Mouse (Mus musculus): ENCODE results near the gene Kctd5. TPM values are rescaled to one million over a fixed set of nuclear protein-coding genes. Genes with fewer than 3 reads are reported as not detected.

The Kctd5 gene
- polyA plus RNA-seq, 1 experiment from 2014 or later, result 82.8 TPM

DNA sequence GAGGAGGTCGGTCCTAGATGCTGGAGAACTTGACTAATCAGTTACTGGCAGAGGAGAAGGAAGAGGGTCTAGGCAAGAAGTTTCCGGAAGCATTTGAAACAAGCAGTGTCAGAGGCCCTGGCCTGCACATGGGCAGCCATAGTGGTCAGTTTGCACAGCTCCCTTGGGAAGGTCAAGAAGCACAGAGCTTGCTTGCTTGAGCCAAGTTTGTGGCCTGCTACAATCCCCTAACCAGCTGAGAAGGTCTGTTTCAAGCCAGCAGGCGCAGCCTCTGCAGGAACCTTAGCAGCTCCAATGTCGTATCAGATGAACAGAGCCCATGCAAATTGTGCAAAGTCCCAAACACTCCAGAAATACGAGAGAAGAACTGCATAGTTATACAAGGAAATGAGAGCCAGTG lies 25.2 kb downstream of the Kctd5 start:
- Histone ChIP-seq H3K27me3 (ENCODE audit: control insufficient read depth, insufficient read depth, low read length) (no peaks in the 10 kb centered on the region), H3K27ac (ENCODE audit: low read depth, low read length) (no peak overlapping the region), H3K36me3 (ENCODE audit: control insufficient read depth, insufficient read depth, low read length) (peaks cover 5% of the 10 kb centered on the region; the same call in 1 of the 2 replicates), H3K9ac (ENCODE audit: low read length) (no peak overlapping the region), H3K9me3 (ENCODE audit: control insufficient read depth, low read length) (no peaks in the 10 kb centered on the region), H3K4me2 (ENCODE audit: low read depth, low read length, severe bottlenecking) (no peak overlapping the region), H3K4me3 (ENCODE audit: low read depth, low read length) (no peak overlapping the region), H3K4me1 (replicated peaks; ENCODE audit: control insufficient read depth, insufficient read depth, low read length) (no peaks in the 10 kb centered on the region)
- ATAC-seq (replicated peaks; ENCODE audit: low FRiP score) (no peak), DNase-seq (ENCODE audit: low spot score) (no peak)
- WGBS, result 89% methylated on average over 5 of the region's 5 CpGs

DNA sequence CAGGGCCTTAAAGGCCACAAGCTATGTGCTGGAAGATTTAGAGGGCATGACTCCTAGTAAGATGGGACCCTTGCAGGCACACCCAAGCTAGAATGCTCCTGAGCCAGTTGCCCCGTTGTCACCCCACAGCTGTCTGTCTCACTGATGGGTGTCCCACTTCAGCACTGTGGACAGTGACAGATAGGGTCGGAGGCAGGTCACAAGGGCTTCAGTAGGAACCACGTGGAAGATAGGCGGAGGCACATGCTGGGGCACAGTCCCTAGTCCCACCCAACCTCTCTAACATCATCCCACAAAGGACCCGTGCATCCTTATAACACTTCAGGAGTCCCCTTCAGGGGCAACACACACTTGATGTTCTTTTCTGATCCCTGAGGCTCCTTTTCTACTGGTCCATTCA lies 27.3 kb downstream of the Kctd5 start:
- no peaks in the 10 kb centered on the region for H3K9me3 ChIP-seq (ENCODE audit: control insufficient read depth, low read length)
- 57% methylated on average over 5 of the region's 5 CpGs for WGBS
- H3K4me1 ChIP-seq (replicated peaks; ENCODE audit: control insufficient read depth, insufficient read depth, low read length), result no peaks in the 10 kb centered on the region
- no peak overlapping the region for H3K9ac ChIP-seq (ENCODE audit: low read length)
- H3K27ac ChIP-seq (ENCODE audit: low read depth, low read length), result no peak overlapping the region
- no peak overlapping the region for H3K4me2 ChIP-seq (ENCODE audit: low read depth, low read length, severe bottlenecking)
- no peak overlapping the region for H3K4me3 ChIP-seq (ENCODE audit: low read depth, low read length)
- H3K27me3 ChIP-seq (ENCODE audit: control insufficient read depth, insufficient read depth, low read length), result no peaks in the 10 kb centered on the region
- H3K36me3 ChIP-seq (ENCODE audit: control insufficient read depth, insufficient read depth, low read length), result peaks cover 5% of the 10 kb centered on the region; the same call in 1 of the 2 replicates
- no peak for ATAC-seq (replicated peaks; ENCODE audit: low FRiP score)
- no peak for DNase-seq (ENCODE audit: low spot score)

DNA sequence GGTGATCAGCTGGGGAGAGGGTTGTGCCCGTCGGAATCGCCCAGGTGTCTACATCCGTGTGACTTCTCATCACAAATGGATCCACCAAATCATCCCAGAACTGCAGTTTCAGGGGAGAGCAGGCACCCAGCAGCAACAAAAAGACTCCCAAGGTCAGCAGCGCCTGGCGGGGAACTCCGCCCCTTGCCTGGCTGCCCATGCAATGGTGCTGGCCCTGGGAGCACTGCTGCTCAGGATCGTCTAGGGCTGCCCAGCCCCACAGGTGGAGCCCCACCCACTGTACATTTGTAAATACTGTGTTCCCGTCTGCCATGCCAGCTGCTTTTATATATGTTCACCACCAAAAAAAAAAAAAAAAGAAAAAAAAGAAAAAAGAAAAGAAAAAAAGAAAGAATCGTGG lies 27.7 kb downstream of the Kctd5 start:
- Histone ChIP-seq H3K9me3 (ENCODE audit: control insufficient read depth, low read length) (no peaks in the 10 kb centered on the region), H3K36me3 (ENCODE audit: control insufficient read depth, insufficient read depth, low read length) (peaks cover 5% of the 10 kb centered on the region; the same call in 1 of the 2 replicates), H3K4me3 (ENCODE audit: low read depth, low read length) (no peak overlapping the region), H3K4me1 (replicated peaks; ENCODE audit: control insufficient read depth, insufficient read depth, low read length) (no peaks in the 10 kb centered on the region), H3K4me2 (ENCODE audit: low read depth, low read length, severe bottlenecking) (no peak overlapping the region), H3K27ac (ENCODE audit: low read depth, low read length) (no peak overlapping the region), H3K9ac (ENCODE audit: low read length) (no peak overlapping the region), H3K27me3 (ENCODE audit: control insufficient read depth, insufficient read depth, low read length) (no peaks in the 10 kb centered on the region)
- ATAC-seq (replicated peaks; ENCODE audit: low FRiP score) (no peak), DNase-seq (ENCODE audit: low spot score) (no peak)
- whole genome bisulfite sequencing, result 85% methylated on average over 10 of the region's 10 CpGs

DNA sequence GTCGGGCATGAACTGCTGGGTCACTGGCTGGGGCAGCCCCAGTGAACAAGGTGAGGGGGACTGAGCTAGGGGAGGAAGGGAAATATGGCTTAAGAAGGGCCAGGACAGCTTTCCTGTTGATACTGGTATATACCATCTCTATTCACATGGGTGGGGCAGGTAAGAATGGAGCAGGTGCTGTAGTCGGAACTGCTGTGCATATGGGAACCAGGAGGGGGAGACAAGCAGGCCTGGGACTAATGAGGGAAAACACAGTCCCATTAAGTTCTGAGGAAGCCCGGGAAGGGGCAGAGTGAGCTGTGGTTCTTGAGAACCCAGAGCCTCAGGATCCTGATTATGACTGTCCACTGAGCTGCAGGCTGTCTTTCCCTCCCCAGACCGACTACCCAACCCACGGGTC lies 28.8 kb downstream of the Kctd5 start:
- DNase-seq (ENCODE audit: low spot score) (no peak), ATAC-seq (replicated peaks; ENCODE audit: low FRiP score) (no peak)
- Histone ChIP-seq H3K9me3 (ENCODE audit: control insufficient read depth, low read length) (no peaks in the 10 kb centered on the region), H3K9ac (ENCODE audit: low read length) (no peak overlapping the region), H3K27ac (ENCODE audit: low read depth, low read length) (no peak overlapping the region), H3K27me3 (ENCODE audit: control insufficient read depth, insufficient read depth, low read length) (no peaks in the 10 kb centered on the region), H3K4me1 (replicated peaks; ENCODE audit: control insufficient read depth, insufficient read depth, low read length) (no peaks in the 10 kb centered on the region), H3K36me3 (ENCODE audit: control insufficient read depth, insufficient read depth, low read length) (peaks cover 5% of the 10 kb centered on the region; the same call in 1 of the 2 replicates), H3K4me2 (ENCODE audit: low read depth, low read length, severe bottlenecking) (no peak overlapping the region), H3K4me3 (ENCODE audit: low read depth, low read length) (no peak overlapping the region)
- WGBS, result 69% methylated on average over 5 of the region's 5 CpGs

DNA sequence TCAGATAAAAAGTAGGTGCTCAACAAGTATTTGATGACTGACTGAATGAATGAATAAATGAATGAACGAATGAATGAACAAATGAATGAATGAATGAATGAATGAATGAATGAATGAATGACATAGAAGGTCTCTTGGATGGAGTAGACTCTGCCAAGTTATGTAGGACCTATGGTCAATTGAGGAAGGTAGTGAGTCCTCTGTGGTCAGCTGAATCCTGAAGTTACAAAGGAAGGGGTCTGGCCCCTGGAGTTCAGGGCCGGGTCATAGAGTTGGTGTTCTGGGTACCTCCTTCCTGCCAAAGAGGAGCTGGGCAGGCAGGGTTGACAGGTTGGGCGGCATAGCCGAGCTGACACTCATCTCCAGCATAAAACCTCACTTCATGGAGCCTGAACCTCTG lies 35.4 kb downstream of the Kctd5 start, which contains the start of gene Prss27:
TSS of gene Prss27 (plus strand) at position 301 of the 400 bp plus-strand sequence.
- Histone ChIP-seq H3K9me3 (ENCODE audit: control insufficient read depth, low read length) (no peaks in the 10 kb centered on the region), H3K4me2 (ENCODE audit: low read depth, low read length, severe bottlenecking) (no peak within 1 kb of the TSS), H3K4me3 (ENCODE audit: low read depth, low read length) (no peak within 1 kb of the TSS), H3K27me3 (ENCODE audit: control insufficient read depth, insufficient read depth, low read length) (no peaks in the 10 kb centered on the region), H3K36me3 (ENCODE audit: control insufficient read depth, insufficient read depth, low read length) (no peaks in the 10 kb centered on the region), H3K9ac (ENCODE audit: low read length) (no peak within 1 kb of the TSS), H3K27ac (ENCODE audit: low read depth, low read length) (no peak within 1 kb of the TSS), H3K4me1 (replicated peaks; ENCODE audit: control insufficient read depth, insufficient read depth, low read length) (no peaks in the 10 kb centered on the region)
- DNase-seq (ENCODE audit: low spot score) (no peak), ATAC-seq (replicated peaks; ENCODE audit: low FRiP score) (no peak)
- WGBS, result 71% methylated on average over 4 of the region's 4 CpGs

DNA sequence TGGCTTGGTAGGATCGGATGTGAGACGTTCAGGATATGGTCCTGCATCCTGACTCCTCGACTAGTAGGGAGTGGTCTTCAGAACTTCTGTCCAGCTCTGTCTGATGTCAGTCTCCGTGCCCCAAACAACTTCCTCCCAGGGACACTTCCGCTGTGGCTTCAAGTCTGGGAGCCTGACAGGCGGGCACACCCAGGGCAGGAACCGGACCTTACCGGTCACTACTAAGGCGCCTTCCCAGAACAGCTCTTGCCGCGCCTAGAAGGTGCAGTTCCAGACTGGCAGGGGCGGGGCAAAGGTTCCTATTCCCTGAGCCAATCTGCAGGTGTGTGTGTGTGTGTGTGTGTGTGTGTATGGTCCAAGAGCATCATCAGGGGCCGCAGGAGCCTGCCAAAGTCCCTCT lies 35.9 kb downstream of the Kctd5 start:
- Histone ChIP-seq H3K27ac (ENCODE audit: low read depth, low read length) (no peak overlapping the region), H3K27me3 (ENCODE audit: control insufficient read depth, insufficient read depth, low read length) (no peaks in the 10 kb centered on the region), H3K36me3 (ENCODE audit: control insufficient read depth, insufficient read depth, low read length) (no peaks in the 10 kb centered on the region), H3K4me3 (ENCODE audit: low read depth, low read length) (no peak overlapping the region), H3K4me2 (ENCODE audit: low read depth, low read length, severe bottlenecking) (no peak overlapping the region), H3K9me3 (ENCODE audit: control insufficient read depth, low read length) (no peaks in the 10 kb centered on the region), H3K9ac (ENCODE audit: low read length) (no peak overlapping the region), H3K4me1 (replicated peaks; ENCODE audit: control insufficient read depth, insufficient read depth, low read length) (no peaks in the 10 kb centered on the region)
- ATAC-seq (replicated peaks; ENCODE audit: low FRiP score), result no peak
- DNase-seq (ENCODE audit: low spot score), result no peak
- 84% methylated on average over 13 of the region's 13 CpGs for WGBS

DNA sequence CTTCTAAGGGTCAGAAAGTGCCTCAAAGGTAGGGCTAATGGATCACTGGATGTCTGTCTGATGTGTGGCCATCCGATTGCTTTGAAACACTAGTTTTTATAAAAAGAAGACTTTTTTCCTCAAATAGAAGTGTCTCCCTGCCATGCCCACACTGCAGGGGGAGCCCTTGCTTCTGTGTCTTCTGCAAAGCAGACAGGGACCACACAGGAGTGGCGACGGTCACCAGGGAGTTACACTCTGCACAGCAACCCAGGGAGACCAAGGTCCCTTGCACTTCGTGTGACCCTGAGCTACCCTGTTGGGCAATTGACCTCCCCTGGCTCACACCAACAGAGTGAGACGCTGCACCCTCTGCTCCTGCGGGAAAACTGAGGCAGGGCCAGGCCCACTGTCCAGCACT lies 36.3 kb downstream of the Kctd5 start:
- ATAC-seq (replicated peaks; ENCODE audit: low FRiP score) (no peak), DNase-seq (ENCODE audit: low spot score) (no peak)
- Histone ChIP-seq H3K4me2 (ENCODE audit: low read depth, low read length, severe bottlenecking) (no peak overlapping the region), H3K36me3 (ENCODE audit: control insufficient read depth, insufficient read depth, low read length) (no peaks in the 10 kb centered on the region), H3K9me3 (ENCODE audit: control insufficient read depth, low read length) (no peaks in the 10 kb centered on the region), H3K9ac (ENCODE audit: low read length) (no peak overlapping the region), H3K4me1 (replicated peaks; ENCODE audit: control insufficient read depth, insufficient read depth, low read length) (no peaks in the 10 kb centered on the region), H3K27ac (ENCODE audit: low read depth, low read length) (no peak overlapping the region), H3K4me3 (ENCODE audit: low read depth, low read length) (no peak overlapping the region), H3K27me3 (ENCODE audit: control insufficient read depth, insufficient read depth, low read length) (no peaks in the 10 kb centered on the region)
- 82% methylated on average over 6 of the region's 6 CpGs for WGBS

DNA sequence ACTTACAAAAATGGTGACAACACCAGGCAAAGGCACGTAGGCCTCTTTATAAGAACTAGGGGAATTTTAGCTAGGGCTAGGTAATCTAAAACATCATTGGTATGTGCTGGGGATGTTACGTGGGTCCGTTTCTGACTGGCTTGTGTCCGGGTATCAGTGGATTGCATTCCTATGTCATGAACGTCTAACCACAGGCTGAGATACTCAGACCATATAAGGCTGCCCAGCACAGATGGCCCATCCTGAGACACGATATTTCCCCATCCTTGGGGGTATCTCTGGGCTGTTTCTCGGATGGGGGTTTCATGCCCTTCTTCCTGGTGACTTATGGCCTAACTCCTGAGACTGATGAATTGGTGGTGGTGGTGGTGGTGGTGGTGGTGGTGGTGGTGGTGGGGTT lies 38.2 kb downstream of the Kctd5 start:
- DNase-seq (ENCODE audit: low spot score) (no peak), ATAC-seq (replicated peaks; ENCODE audit: low FRiP score) (no peak)
- no peaks in the 10 kb centered on the region for H3K4me1 ChIP-seq (replicated peaks; ENCODE audit: control insufficient read depth, insufficient read depth, low read length)
- no peak overlapping the region for H3K9ac ChIP-seq (ENCODE audit: low read length)
- no peak overlapping the region for H3K27ac ChIP-seq (ENCODE audit: low read depth, low read length)
- H3K9me3 ChIP-seq (ENCODE audit: control insufficient read depth, low read length), result no peaks in the 10 kb centered on the region
- no peaks in the 10 kb centered on the region for H3K36me3 ChIP-seq (ENCODE audit: control insufficient read depth, insufficient read depth, low read length)
- WGBS, result 83% methylated on average over 7 of the region's 7 CpGs
- H3K27me3 ChIP-seq (ENCODE audit: control insufficient read depth, insufficient read depth, low read length), result no peaks in the 10 kb centered on the region
- H3K4me2 ChIP-seq (ENCODE audit: low read depth, low read length, severe bottlenecking), result no peak overlapping the region
- H3K4me3 ChIP-seq (ENCODE audit: low read depth, low read length), result no peak overlapping the region

DNA sequence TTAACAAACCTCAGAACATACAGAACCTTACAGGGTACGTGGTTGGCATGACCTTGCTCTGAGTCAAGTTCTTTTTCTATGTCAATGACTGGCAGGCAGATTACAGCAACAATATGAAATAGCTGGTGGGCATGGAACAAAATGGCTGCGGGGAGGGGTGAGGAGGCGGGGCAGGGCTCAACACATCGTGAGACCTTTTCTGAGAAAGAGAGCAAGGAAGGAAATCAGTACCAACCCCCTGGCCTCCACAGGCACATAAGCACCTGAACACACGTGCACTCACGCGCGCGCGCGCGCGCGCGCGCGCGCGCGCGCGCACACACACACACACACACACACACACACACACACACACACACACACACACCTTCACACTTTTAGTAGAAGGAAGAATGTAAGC lies 42.7 kb downstream of the Kctd5 start:
- Histone ChIP-seq H3K27me3 (ENCODE audit: control insufficient read depth, insufficient read depth, low read length) (no peaks in the 10 kb centered on the region), H3K36me3 (ENCODE audit: control insufficient read depth, insufficient read depth, low read length) (no peaks in the 10 kb centered on the region), H3K27ac (ENCODE audit: low read depth, low read length) (no peak overlapping the region), H3K9ac (ENCODE audit: low read length) (no peak overlapping the region), H3K4me1 (replicated peaks; ENCODE audit: control insufficient read depth, insufficient read depth, low read length) (no peaks in the 10 kb centered on the region), H3K9me3 (ENCODE audit: control insufficient read depth, low read length) (no peaks in the 10 kb centered on the region), H3K4me2 (ENCODE audit: low read depth, low read length, severe bottlenecking) (no peak overlapping the region), H3K4me3 (ENCODE audit: low read depth, low read length) (no peak overlapping the region)
- WGBS, result 80% methylated on average over 10 of the region's 22 CpGs
- DNase-seq (ENCODE audit: low spot score) (no peak), ATAC-seq (replicated peaks; ENCODE audit: low FRiP score) (no peak)

Measured in forebrain, embryonic 11.5 days (tissue).